Mouse (Mus musculus) stomach, postnatal 0 days (tissue): ENCODE results near the gene Ucp2.

ENCODE experiments used
- CTCF ChIP-seq: IDR thresholded peaks from 2 replicates; pipeline ENCODE4 v1.5.1; 2016; ENCODE audit warnings: antibody characterized with exemption, low read depth, mild to moderate bottlenecking, moderate library complexity
- EP300 ChIP-seq: optimal IDR thresholded peaks from 2 replicates; pipeline ENCODE3; 2016; ENCODE audit warnings: antibody characterized with exemption

- TF ChIP-seq CTCF: no peak
- no peak for TF ChIP-seq EP300
These were observed 18.5 kb downstream of the Ucp2 start for GRCm38 (mm10) chr7:100511602-100512001.
